Mouse (Mus musculus) T-helper 2 cell (primary cell): ENCODE data around the gene Borcs7.

Experiments
- in situ Hi-C: fragments of 300-600 bp; cut with MboI, MseI; formaldehyde crosslinking; loops from one replicate; pipeline ENCODE4 v1.15.1; 2025; ENCODE audit warnings: high pct_unique_total_duplicates

Gene Borcs7

GRCm38 (mm10) chr19:46662784-46663183 lies 26.9 kb upstream of the Borcs7 start:
- in situ Hi-C loops = loop anchor here (10.0 kb wide), 2 partner anchors 202 to 1518 kb away; no protein-coding TSS in a partner anchor

GRCm38 (mm10) chr19:46665474-46665873 lies 24.2 kb upstream of the Borcs7 start:
- in situ Hi-C loops = loop anchor here (5.0 to 10.0 kb wide), 3 partner anchors 72 to 1521 kb away; no protein-coding TSS in a partner anchor

- in situ Hi-C loops = loop anchor here (5.0 to 10.0 kb wide), 3 partner anchors 70 to 1522 kb away; no protein-coding TSS in a partner anchor
Observed at GRCm38 (mm10) chr19:46667300-46667699, 22.4 kb upstream of the Borcs7 start.

GRCm38 (mm10) chr19:46668263-46668662 lies 21.4 kb upstream of the Borcs7 start:
- in situ Hi-C loops = loop anchor here (5.0 to 10.0 kb wide), 3 partner anchors 69 to 1523 kb away; no protein-coding TSS in a partner anchor

- in situ Hi-C loops = loop anchor here (5.0 to 10.0 kb wide), 3 partner anchors 67 to 1525 kb away; no protein-coding TSS in a partner anchor
Observed at GRCm38 (mm10) chr19:46669802-46670201, 19.9 kb upstream of the Borcs7 start.

- in situ Hi-C loops = no loop called here
Observed at GRCm38 (mm10) chr19:46670691-46671090, 19.0 kb upstream of the Borcs7 start.

- in situ Hi-C loops = no loop called here
Observed at GRCm38 (mm10) chr19:46672766-46673418, 16.8 kb upstream of the Borcs7 start, which contains the start of gene Cyp17a1. Cyp17a1 (minus strand) TSS chr19:46673172.

- in situ Hi-C loops = no loop called here
Observed at GRCm38 (mm10) chr19:46675641-46676040, 14.1 kb upstream of the Borcs7 start.

GRCm38 (mm10) chr19:46679720-46680383 lies 9.9 kb upstream of the Borcs7 start:
- in situ Hi-C loops = no loop called here

- in situ Hi-C loops = no loop called here
Observed at GRCm38 (mm10) chr19:46690387-46690786, 681 bp downstream of the Borcs7 start.

GRCm38 (mm10) chr19:46691078-46691477 lies 1.4 kb downstream of the Borcs7 start:
- in situ Hi-C loops = no loop called here

- in situ Hi-C loops = no loop called here
Observed at GRCm38 (mm10) chr19:46693146-46693545, 3.4 kb downstream of the Borcs7 start.

- in situ Hi-C loops = no loop called here
Observed at GRCm38 (mm10) chr19:46696482-46696881, 6.8 kb downstream of the Borcs7 start.

GRCm38 (mm10) chr19:46696943-46697342 lies 7.2 kb downstream of the Borcs7 start:
- in situ Hi-C loops = no loop called here

GRCm38 (mm10) chr19:46697840-46698517 lies 8.3 kb downstream of the Borcs7 start:
- in situ Hi-C loops = no loop called here

- in situ Hi-C loops = no loop called here
Observed at GRCm38 (mm10) chr19:46699011-46699481, 9.3 kb downstream of the Borcs7 start.

- in situ Hi-C loops = no loop called here
Observed at GRCm38 (mm10) chr19:46701156-46701555, 11.4 kb downstream of the Borcs7 start.

GRCm38 (mm10) chr19:46705779-46706495 lies 16.2 kb downstream of the Borcs7 start:
- in situ Hi-C loops = no loop called here

- in situ Hi-C loops = no loop called here
Observed at GRCm38 (mm10) chr19:46706540-46707295, 17.0 kb downstream of the Borcs7 start.

- in situ Hi-C loops = no loop called here
Observed at GRCm38 (mm10) chr19:46707296-46708151, 17.8 kb downstream of the Borcs7 start, which contains the start of gene As3mt. As3mt (plus strand) TSS chr19:46707458.
